12 mouse cellular contexts compared by ENCODE assay signal in the genomic region with DNA sequence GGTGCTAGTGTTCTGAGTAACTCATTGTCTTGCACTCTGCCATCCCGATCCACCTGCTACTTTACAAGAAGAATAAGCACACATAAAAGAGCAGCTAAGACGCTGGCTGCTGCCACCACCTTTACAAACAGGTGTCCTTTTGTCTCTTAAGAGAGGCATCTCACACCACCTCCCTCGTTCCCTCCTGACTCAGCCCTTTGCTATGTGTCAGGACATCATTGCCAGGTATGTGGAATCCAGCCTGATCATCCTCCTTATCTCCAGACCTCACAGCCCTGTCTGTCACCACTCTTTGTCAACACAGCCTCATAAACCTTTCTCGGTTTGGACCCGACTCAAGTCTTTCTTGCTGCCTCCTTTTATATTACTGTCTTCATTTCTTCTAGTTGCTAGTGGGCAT.
"Had no signal": no experiment of that assay in that cellular context is flagged by ENCODE, and none has a peak within 500 bp of the region (broad histone marks: within the 10 kb centered on the region; RNA-seq: fewer than 3 reads in every experiment).

No protein-coding gene starts in this region.

- DNase-seq: retina, postnatal 1 day; right cerebral cortex, adult 18-20 months; right cerebral cortex, postnatal 14 days; right cerebral cortex, postnatal 25 days; right cerebral cortex, postnatal 4 days; spleen, adult 18-20 months; thymus, adult 18-20 months; thymus, adult 2 months; thymus, postnatal 14 days; thymus, postnatal 25 days; thymus, postnatal 36 days; thymus, postnatal 4 days had no signal
